ENCODE assay signal across 25 mouse cellular contexts in genomic region chr6:133883446-133883985, GRCm38 (mm10). TPM values are rescaled to one million over a fixed set of nuclear protein-coding genes. Genes with fewer than 3 reads are reported as not detected.
"Had no signal": no experiment of that assay in that cellular context is flagged by ENCODE, and none has a peak within 500 bp of the region (broad histone marks: within the 10 kb centered on the region; RNA-seq: fewer than 3 reads in every experiment).

No protein-coding gene starts in this region.

- H3K4me1 ChIP-seq: midbrain, embryonic 10.5 days; midbrain, embryonic 12.5 days; neural tube, embryonic 13.5 days; neural tube, embryonic 15.5 days had no signal

- H3K27ac ChIP-seq: midbrain, embryonic 10.5 days; midbrain, embryonic 12.5 days; neural tube, embryonic 13.5 days; neural tube, embryonic 15.5 days had no signal

- H3K4me3 ChIP-seq: midbrain, embryonic 10.5 days; midbrain, embryonic 12.5 days; myocyte; neural tube, embryonic 13.5 days; neural tube, embryonic 15.5 days had no signal

- H3K9ac ChIP-seq: lung, embryonic 14.5 days; midbrain, embryonic 12.5 days; neural tube, embryonic 13.5 days; neural tube, embryonic 15.5 days had no signal

- H3K4me2 ChIP-seq: lung, embryonic 14.5 days; midbrain, embryonic 12.5 days; neural tube, embryonic 13.5 days; neural tube, embryonic 15.5 days had no signal

- H3K9me3 ChIP-seq: midbrain, embryonic 10.5 days; midbrain, embryonic 12.5 days; neural tube, embryonic 13.5 days; neural tube, embryonic 15.5 days had no signal

- DNase-seq: lung, adult 18-20 months; lung, embryonic 14.5 days; lung, postnatal 10 days; lung, postnatal 4 days; midbrain, embryonic 14.5 days; retina, postnatal 1 day; right cerebral cortex, adult 18-20 months; right cerebral cortex, postnatal 25 days; right cerebral cortex, postnatal 4 days; spleen, adult 18-20 months; thymus, adult 18-20 months; thymus, postnatal 14 days; thymus, postnatal 36 days had no signal

- H3K27me3 ChIP-seq: midbrain, embryonic 12.5 days; neural tube, embryonic 13.5 days; neural tube, embryonic 15.5 days had no signal

- H3K36me3 ChIP-seq: midbrain, embryonic 10.5 days; midbrain, embryonic 12.5 days; neural tube, embryonic 13.5 days; neural tube, embryonic 15.5 days had no signal

- ATAC-seq: midbrain, embryonic 16.5 days had no signal

RNA-seq across cellular contexts. Expression of gene Kap, which starts 30.0 kb away (rescaled TPM):
- polyA plus RNA-seq: lung, embryonic 14.5 days; lung, embryonic 16.5 days; midbrain, embryonic 10.5 days; midbrain, embryonic 12.5 days; midbrain, embryonic 14.5 days; midbrain, embryonic 16.5 days; myocyte; neural tube, embryonic 11.5 days; neural tube, embryonic 13.5 days; neural tube, embryonic 15.5 days; small intestine, adult 2 months; stomach, embryonic 14.5 days; stomach, embryonic 16.5 days; thymus, postnatal 0 days had no signal
